Mouse (Mus musculus) E14TG2a.4 (cell line): ENCODE results near the gene Fam219b.

Experiments
- CTCF ChIP-seq: conservative IDR thresholded peaks from 2 replicates; pipeline ENCODE4 v1.5.1; 2014; ENCODE audit warnings: low read length
- NANOG ChIP-seq: IDR thresholded peaks from 2 replicates; pipeline ENCODE4 v1.6.1; 2014; ENCODE audit warnings: borderline replicate concordance, low read length, mixed read lengths
- POU5F1 ChIP-seq: IDR thresholded peaks from 2 replicates; pipeline ENCODE4 v1.6.1; 2014; ENCODE audit warnings: low read length, borderline replicate concordance

GRCm38 (mm10) chr9:57547869-57548268, 10.5 kb downstream of the Fam219b start:
- TF ChIP-seq CTCF (no peak), POU5F1 (no peak), NANOG (no peak)
